Mouse (Mus musculus) forebrain, embryonic 12.5 days (tissue): ENCODE results near the gene Ptp4a2. TPM values are rescaled to one million over a fixed set of nuclear protein-coding genes. Genes with fewer than 3 reads are reported as not detected.

Experiments used
- ATAC-seq: fragments of 200-750 bp; cut with Nextera tagmentation; 2 replicates; pipeline ENCODE4 v1.8.0; 2017; ENCODE audit warnings: moderate TSS enrichment; ENCODE audit not compliant: low FRiP score
- H3K27ac ChIP-seq: fragments of 300-500 bp; sonication (generic); 2 replicates; pipeline ENCODE4 v1.5.1; 2016; ENCODE audit warnings: mild to moderate bottlenecking
- H3K27me3 ChIP-seq: fragments of 300-500 bp; sonication (generic); 2 replicates; pipeline ENCODE4 v1.6.1; 2016; ENCODE audit warnings: mild to moderate bottlenecking
- H3K36me3 ChIP-seq: fragments of 300-500 bp; sonication (generic); replicated peaks from 2 replicates; pipeline ENCODE4 v1.6.1; 2016; ENCODE audit warnings: mild to moderate bottlenecking
- H3K4me1 ChIP-seq: fragments of 300-500 bp; sonication (generic); 2 replicates; pipeline ENCODE4 v1.6.1; 2016
- H3K4me2 ChIP-seq: fragments of 300-500 bp; sonication (generic); 2 replicates; pipeline ENCODE4 v1.6.1; 2016; ENCODE audit warnings: mild to moderate bottlenecking, moderate library complexity
- H3K4me3 ChIP-seq: fragments of 300-500 bp; sonication (generic); replicated peaks from 2 replicates; pipeline ENCODE4 v1.5.1; 2016; ENCODE audit warnings: mild to moderate bottlenecking
- H3K9ac ChIP-seq: fragments of 300-500 bp; sonication (generic); 2 replicates; pipeline ENCODE4 v1.6.1; 2016; ENCODE audit warnings: mild to moderate bottlenecking
- H3K9me3 ChIP-seq: fragments of 300-500 bp; sonication (generic); 2 replicates; pipeline ENCODE4 v1.6.1; 2016
- WGBS: fragments of 180-500 bp; shearing (Covaris S2); methylation state at CpG from one replicate; pipeline ENCODE4 v1.1.7; 2016; 5-methylcytosine and 5-hydroxymethylcytosine counted together
- polyA plus RNA-seq: library from polyadenylated mRNA; unstranded; fragments of >200 nt; fragmentation: Nextera tagmentation; extraction: Ambion mirVana; gene quantifications from 2 replicates; pipeline ENCODE4 v1.2.1, GENCODE M21; 2016

The Ptp4a2 gene
- polyA plus RNA-seq, 1 experiment from 2014 or later: 375 TPM

DNA sequence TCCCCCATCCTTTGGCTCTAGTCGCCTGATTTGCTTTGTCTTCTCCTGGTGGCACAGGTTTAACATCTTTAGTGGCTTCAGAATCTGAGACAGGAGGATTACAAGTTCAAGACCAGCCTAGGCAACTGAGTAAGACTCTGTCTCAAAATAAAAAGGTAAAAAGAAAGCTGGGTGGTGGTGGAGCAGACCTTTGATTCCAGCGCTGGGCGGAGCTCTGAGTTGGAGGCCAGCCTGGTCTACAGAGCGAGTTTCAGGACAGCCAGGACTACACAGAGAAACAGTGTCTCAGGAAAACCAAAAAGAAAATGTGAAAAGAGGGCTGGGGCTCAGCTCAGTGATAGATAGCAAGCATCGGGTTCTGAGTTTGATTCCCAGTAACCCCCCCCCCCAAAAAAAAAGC, 27.5 kb upstream of the Ptp4a2 start:
- no peak overlapping the region for H3K4me2 ChIP-seq
- H3K27ac ChIP-seq: no peak overlapping the region
- H3K9me3 ChIP-seq: no peaks in the 10 kb centered on the region
- no peak overlapping the region for H3K9ac ChIP-seq
- H3K4me1 ChIP-seq: peaks cover 13% of the 10 kb centered on the region
- WGBS: 84% methylated on average over 5 of the region's 5 CpGs
- H3K36me3 ChIP-seq: no peaks in the 10 kb centered on the region
- no peaks in the 10 kb centered on the region for H3K27me3 ChIP-seq
- ATAC-seq: no peak
- no peak overlapping the region for H3K4me3 ChIP-seq

DNA sequence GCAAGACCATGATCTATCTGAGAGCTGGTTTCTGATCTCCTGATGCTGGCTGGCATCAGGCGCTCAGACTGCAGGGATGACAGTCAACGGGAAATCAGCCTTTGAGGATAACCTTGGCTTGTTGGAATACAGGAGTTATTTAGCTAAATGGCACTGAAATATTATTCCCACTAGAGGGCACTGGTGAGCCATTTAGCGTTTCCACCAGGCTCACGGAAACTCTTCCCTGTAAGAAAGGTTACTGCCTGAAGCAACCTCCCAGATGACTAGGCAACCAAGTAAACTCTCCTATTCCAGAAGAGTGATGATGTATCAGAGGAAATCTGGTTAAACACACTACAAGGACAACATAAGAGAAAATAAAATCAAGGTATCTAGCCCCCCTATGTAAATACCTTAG, 25.8 kb upstream of the Ptp4a2 start:
- Histone ChIP-seq H3K9me3 (peaks cover 5% of the 10 kb centered on the region; the same call in 1 of the 2 replicates), H3K4me1 (peaks cover 13% of the 10 kb centered on the region), H3K36me3 (no peaks in the 10 kb centered on the region), H3K4me3 (no peak overlapping the region), H3K27me3 (no peaks in the 10 kb centered on the region), H3K27ac (no peak overlapping the region), H3K9ac (no peak overlapping the region), H3K4me2 (no peak overlapping the region)
- 5% methylated on average over 4 of the region's 4 CpGs for WGBS
- ATAC-seq: no peak

DNA sequence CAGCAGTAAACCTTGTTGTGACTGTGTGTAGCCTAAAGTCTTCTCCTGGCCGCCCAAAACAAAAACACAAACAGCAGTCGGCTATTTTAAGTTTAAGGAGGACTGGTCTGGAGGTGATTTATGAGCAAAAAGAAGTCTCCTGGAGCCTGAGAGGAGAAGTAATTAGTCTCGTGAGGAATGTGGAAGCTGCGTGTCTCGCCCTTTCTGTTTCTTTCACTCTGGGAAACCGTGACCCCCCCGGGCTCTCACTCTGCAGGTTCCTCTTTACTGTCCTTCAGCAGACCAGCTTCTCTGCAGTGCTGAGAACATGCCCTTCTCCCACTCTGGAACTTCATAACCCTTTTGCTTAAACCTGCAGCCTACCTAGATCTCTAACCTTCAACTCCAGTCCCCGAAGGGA, 22.3 kb upstream of the Ptp4a2 start:
- no peak for ATAC-seq
- Histone ChIP-seq H3K27me3 (no peaks in the 10 kb centered on the region), H3K9me3 (peaks cover 5% of the 10 kb centered on the region; the same call in 1 of the 2 replicates), H3K9ac (no peak overlapping the region), H3K4me1 (peaks cover 11% of the 10 kb centered on the region), H3K4me2 (no peak overlapping the region), H3K27ac (0 out of 2 replicates have a peak overlapping the region, but pooled peaks have one; percentile 19), H3K36me3 (no peaks in the 10 kb centered on the region), H3K4me3 (no peak overlapping the region)
- whole genome bisulfite sequencing: 79% methylated on average over 8 of the region's 8 CpGs

- H3K27me3 ChIP-seq: no peaks in the 10 kb centered on the region
- H3K27ac ChIP-seq: no peak overlapping the region
- H3K36me3 ChIP-seq: no peaks in the 10 kb centered on the region
- H3K4me2 ChIP-seq: no peak overlapping the region
- peaks cover 11% of the 10 kb centered on the region for H3K4me1 ChIP-seq
- no peak overlapping the region for H3K4me3 ChIP-seq
- H3K9ac ChIP-seq: no peak overlapping the region
- 91% methylated on average over 2 of the region's 2 CpGs for WGBS
- H3K9me3 ChIP-seq: peaks cover 5% of the 10 kb centered on the region; the same call in 1 of the 2 replicates
- no peak for ATAC-seq
Measured at GRCm38 (mm10) chr4:129789635-129790034, 21.4 kb upstream of the Ptp4a2 start.

GRCm38 (mm10) chr4:129790475-129790874, 20.5 kb upstream of the Ptp4a2 start:
- Histone ChIP-seq H3K27ac (no peak overlapping the region), H3K27me3 (no peaks in the 10 kb centered on the region), H3K4me3 (no peak overlapping the region), H3K4me2 (no peak overlapping the region), H3K9me3 (peaks cover 5% of the 10 kb centered on the region; the same call in 1 of the 2 replicates), H3K4me1 (peaks cover 19% of the 10 kb centered on the region), H3K9ac (no peak overlapping the region), H3K36me3 (no peaks in the 10 kb centered on the region)
- 70% methylated on average over 3 of the region's 3 CpGs for WGBS
- no peak for ATAC-seq

- 26% methylated on average over 1 of the region's 1 CpGs for WGBS
- Histone ChIP-seq H3K27me3 (no peaks in the 10 kb centered on the region), H3K4me1 (peaks cover 23% of the 10 kb centered on the region), H3K9ac (no peak overlapping the region), H3K36me3 (no peaks in the 10 kb centered on the region), H3K4me3 (no peak overlapping the region), H3K9me3 (peaks cover 5% of the 10 kb centered on the region; the same call in 1 of the 2 replicates), H3K4me2 (no peak overlapping the region), H3K27ac (no peak overlapping the region)
- no peak for ATAC-seq
Measured at GRCm38 (mm10) chr4:129791399-129791798, 19.6 kb upstream of the Ptp4a2 start.

- Histone ChIP-seq H3K9ac (no peak overlapping the region), H3K36me3 (no peaks in the 10 kb centered on the region), H3K4me1 (peaks cover 23% of the 10 kb centered on the region), H3K27me3 (no peaks in the 10 kb centered on the region; the same call in 1 of the 2 replicates), H3K27ac (no peak overlapping the region), H3K4me2 (no peak overlapping the region), H3K9me3 (peaks cover 5% of the 10 kb centered on the region; the same call in 1 of the 2 replicates), H3K4me3 (no peak overlapping the region)
- 85% methylated on average over 7 of the region's 7 CpGs for WGBS
- ATAC-seq: no peak
Measured at GRCm38 (mm10) chr4:129792666-129793202, 18.3 kb upstream of the Ptp4a2 start.

GRCm38 (mm10) chr4:129793713-129794329, 17.2 kb upstream of the Ptp4a2 start:
- Histone ChIP-seq H3K9ac (no peak overlapping the region), H3K4me1 (peaks cover 23% of the 10 kb centered on the region), H3K27ac (no peak overlapping the region), H3K4me2 (no peak overlapping the region), H3K27me3 (no peaks in the 10 kb centered on the region; the same call in 1 of the 2 replicates), H3K36me3 (no peaks in the 10 kb centered on the region), H3K4me3 (no peak overlapping the region), H3K9me3 (peaks cover 5% of the 10 kb centered on the region; the same call in 1 of the 2 replicates)
- 61% methylated on average over 5 of the region's 5 CpGs for WGBS
- ATAC-seq: no peak

- WGBS: 11% methylated on average over 17 of the region's 17 CpGs
- peak overlapping the region; percentile 39 for H3K4me2 ChIP-seq
- no peaks in the 10 kb centered on the region for H3K36me3 ChIP-seq
- H3K9ac ChIP-seq: peak overlapping the region; percentile 21; the same call in 1 of the 2 replicates
- ATAC-seq: peak; percentile 51; the same call in 1 of the 2 replicates
- H3K27me3 ChIP-seq: no peaks in the 10 kb centered on the region; the same call in 1 of the 2 replicates
- H3K9me3 ChIP-seq: no peaks in the 10 kb centered on the region
- peaks cover 23% of the 10 kb centered on the region for H3K4me1 ChIP-seq
- H3K4me3 ChIP-seq: no peak overlapping the region; the same call in 1 of the 2 replicates
- peak overlapping the region; percentile 77 for H3K27ac ChIP-seq
Measured at GRCm38 (mm10) chr4:129795151-129795860, 15.7 kb upstream of the Ptp4a2 start.

DNA sequence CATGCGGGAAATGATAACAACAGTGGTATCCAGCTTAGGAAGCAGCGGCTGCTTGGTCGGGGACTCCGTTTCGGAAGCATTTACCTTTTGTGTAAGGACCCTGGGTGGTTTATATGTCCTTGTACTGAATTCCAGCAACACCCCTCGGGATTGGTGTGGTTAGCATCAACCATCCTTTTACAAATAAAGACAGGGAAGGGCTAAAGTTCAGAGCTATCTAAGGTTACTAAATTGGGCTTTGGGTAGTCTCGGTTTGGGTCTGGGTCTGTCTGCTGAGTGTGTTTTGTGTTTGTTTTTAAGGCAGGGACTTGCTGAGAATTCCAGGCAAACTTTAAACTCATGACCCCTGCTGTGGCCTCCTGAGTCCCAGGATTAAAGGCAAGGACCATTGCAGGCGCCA, 15.2 kb upstream of the Ptp4a2 start:
- no peak for ATAC-seq
- H3K36me3 ChIP-seq: no peaks in the 10 kb centered on the region
- H3K4me1 ChIP-seq: peaks cover 23% of the 10 kb centered on the region
- no peak overlapping the region for H3K4me3 ChIP-seq
- peak overlapping the region; percentile 39; the same call in 1 of the 2 replicates for H3K4me2 ChIP-seq
- H3K9me3 ChIP-seq: no peaks in the 10 kb centered on the region
- no peak overlapping the region for H3K9ac ChIP-seq
- H3K27ac ChIP-seq: peak overlapping the region; percentile 77
- 25% methylated on average over 8 of the region's 8 CpGs for WGBS
- no peaks in the 10 kb centered on the region; the same call in 1 of the 2 replicates for H3K27me3 ChIP-seq

- H3K27me3 ChIP-seq: no peaks in the 10 kb centered on the region; the same call in 1 of the 2 replicates
- peaks cover 12% of the 10 kb centered on the region for H3K4me1 ChIP-seq
- no peak for ATAC-seq
- no peak overlapping the region for H3K4me2 ChIP-seq
- no peaks in the 10 kb centered on the region for H3K36me3 ChIP-seq
- no peak overlapping the region for H3K9ac ChIP-seq
- H3K4me3 ChIP-seq: no peak overlapping the region
- WGBS: 21% methylated on average over 5 of the region's 5 CpGs
- no peak overlapping the region for H3K27ac ChIP-seq
- no peaks in the 10 kb centered on the region for H3K9me3 ChIP-seq
Measured at GRCm38 (mm10) chr4:129797985-129798384, 13.0 kb upstream of the Ptp4a2 start.

- no peak for ATAC-seq
- 92% methylated on average over 1 of the region's 1 CpGs for WGBS
- 0 out of 2 replicates have a peak, but pooled peaks cover 1% of the 10 kb centered on the region for H3K27me3 ChIP-seq
- H3K4me1 ChIP-seq: no peaks in the 10 kb centered on the region
- H3K4me2 ChIP-seq: no peak overlapping the region
- H3K36me3 ChIP-seq: no peaks in the 10 kb centered on the region
- no peak overlapping the region for H3K4me3 ChIP-seq
- no peak overlapping the region for H3K27ac ChIP-seq
- no peak overlapping the region for H3K9ac ChIP-seq
- H3K9me3 ChIP-seq: no peaks in the 10 kb centered on the region
Measured at GRCm38 (mm10) chr4:129803368-129803767, 7.7 kb upstream of the Ptp4a2 start.
